Mouse (Mus musculus): Measurements from ENCODE around the gene Rack1. TPM values are rescaled to one million over a fixed set of nuclear protein-coding genes. Genes with fewer than 3 reads are reported as not detected.
"Not testable (repeated sequence)": the region's sequence is repeated elsewhere in the genome, so short reads cannot be mapped to it uniquely, and the experiment has no call there.

Rack1 gene
- polyA plus RNA-seq, 1 experiment from 2014 or later, result 349 TPM

DNA sequence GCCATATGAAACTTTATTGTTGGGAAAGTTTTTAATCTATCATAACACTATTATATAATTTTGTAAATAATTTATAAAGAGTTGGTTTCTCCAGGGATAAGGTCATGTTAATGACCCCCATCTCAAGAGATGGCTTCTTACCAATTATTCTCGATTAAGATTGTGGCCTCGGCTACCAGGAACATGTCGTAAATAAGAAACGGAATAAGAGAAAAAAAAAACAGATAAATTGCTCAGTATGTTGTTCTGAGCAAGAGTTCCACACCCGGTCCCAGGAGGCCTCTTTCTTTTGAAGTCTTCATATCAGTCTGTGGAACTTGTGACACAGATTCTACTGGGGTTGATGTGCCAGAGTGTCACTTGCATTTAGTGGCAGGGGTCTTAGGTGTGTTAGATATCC is 41.1 kb downstream of the Rack1 start:
- 87% methylated on average over 5 of the region's 5 CpGs for WGBS
- Histone ChIP-seq H3K27me3 (replicated peaks; ENCODE audit: control insufficient read depth, insufficient read depth, low read length) (0 out of 2 replicates have a peak, but pooled peaks cover 2% of the 10 kb centered on the region), H3K36me3 (ENCODE audit: control insufficient read depth, insufficient read depth, low read length) (no peaks in the 10 kb centered on the region), H3K9me3 (ENCODE audit: control insufficient read depth, low read length) (no peaks in the 10 kb centered on the region), H3K4me1 (ENCODE audit: control insufficient read depth, insufficient read depth, low read depth, low read length) (peaks cover 7% of the 10 kb centered on the region), H3K9ac (ENCODE audit: low read depth, low read length) (no peak overlapping the region), H3K27ac (ENCODE audit: low read depth, low read length) (no peak overlapping the region), H3K4me2 (ENCODE audit: low read length) (no peak overlapping the region), H3K4me3 (ENCODE audit: low read length) (no peak overlapping the region)
- ATAC-seq, result no peak

DNA sequence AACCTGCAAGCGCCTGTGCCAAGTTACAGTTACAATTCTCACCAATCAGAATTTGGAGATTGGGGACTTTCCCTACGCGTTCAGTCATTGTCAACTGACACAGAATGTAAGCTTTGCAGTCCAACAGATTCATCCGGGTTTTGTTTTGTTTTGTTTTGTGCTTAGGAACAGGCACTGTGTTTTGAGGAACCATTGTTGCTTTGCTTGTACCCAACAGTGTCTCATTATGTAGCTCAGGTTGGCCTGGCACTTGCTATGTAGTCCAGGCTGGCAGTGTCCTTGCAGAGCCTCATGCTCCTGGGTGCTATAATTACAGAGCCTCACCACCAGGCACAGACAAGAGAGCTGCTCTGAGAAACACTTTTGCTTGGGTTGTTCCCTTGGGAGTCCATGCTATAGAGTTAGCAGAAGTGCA is 42.3 kb downstream of the Rack1 start:
- H3K27ac ChIP-seq (ENCODE audit: low read depth, low read length), result no peak overlapping the region
- no peaks in the 10 kb centered on the region for H3K9me3 ChIP-seq (ENCODE audit: control insufficient read depth, low read length)
- H3K9ac ChIP-seq (ENCODE audit: low read depth, low read length), result no peak overlapping the region
- H3K36me3 ChIP-seq (ENCODE audit: control insufficient read depth, insufficient read depth, low read length), result no peaks in the 10 kb centered on the region
- no peak overlapping the region for H3K4me3 ChIP-seq (ENCODE audit: low read length)
- H3K4me2 ChIP-seq (ENCODE audit: low read length), result no peak overlapping the region
- H3K4me1 ChIP-seq (ENCODE audit: control insufficient read depth, insufficient read depth, low read depth, low read length), result peaks cover 5% of the 10 kb centered on the region
- no peak for ATAC-seq
- WGBS, result 85% methylated on average over 4 of the region's 4 CpGs
- 0 out of 2 replicates have a peak, but pooled peaks cover 2% of the 10 kb centered on the region for H3K27me3 ChIP-seq (replicated peaks; ENCODE audit: control insufficient read depth, insufficient read depth, low read length)

GRCm38 (mm10) chr11:48843202-48843601 is 43.1 kb downstream of the Rack1 start:
- Histone ChIP-seq H3K27me3 (replicated peaks; ENCODE audit: control insufficient read depth, insufficient read depth, low read length) (0 out of 2 replicates have a peak, but pooled peaks cover 3% of the 10 kb centered on the region), H3K4me2 (ENCODE audit: low read length) (no peak overlapping the region), H3K9me3 (ENCODE audit: control insufficient read depth, low read length) (no peaks in the 10 kb centered on the region), H3K36me3 (ENCODE audit: control insufficient read depth, insufficient read depth, low read length) (no peaks in the 10 kb centered on the region), H3K4me1 (ENCODE audit: control insufficient read depth, insufficient read depth, low read depth, low read length) (peaks cover 5% of the 10 kb centered on the region), H3K4me3 (ENCODE audit: low read length) (no peak overlapping the region), H3K9ac (ENCODE audit: low read depth, low read length) (no peak overlapping the region), H3K27ac (ENCODE audit: low read depth, low read length) (no peak overlapping the region)
- WGBS, result 86% methylated on average over 11 of the region's 11 CpGs
- no peak for ATAC-seq

DNA sequence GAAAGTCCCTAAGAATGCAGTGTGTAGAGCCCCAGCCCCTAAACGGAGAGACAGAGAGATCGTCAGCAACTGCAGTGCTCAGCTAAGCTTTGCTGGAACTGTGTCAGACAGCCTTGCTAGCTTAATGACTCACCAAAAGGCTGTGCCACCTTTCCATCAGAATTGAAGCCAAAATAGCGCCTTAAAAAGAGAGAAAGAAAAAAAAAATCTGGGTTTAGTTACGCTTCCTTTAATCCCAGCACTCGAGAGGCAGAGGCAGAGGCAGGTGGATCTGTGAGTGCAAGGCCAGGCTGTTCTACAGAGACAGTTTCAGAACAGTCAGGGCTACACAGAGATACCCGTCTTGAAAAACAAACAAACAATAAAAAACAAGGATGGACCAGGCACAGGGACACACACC is 44.2 kb downstream of the Rack1 start:
- Histone ChIP-seq H3K36me3 (ENCODE audit: control insufficient read depth, insufficient read depth, low read length) (no peaks in the 10 kb centered on the region), H3K27ac (ENCODE audit: low read depth, low read length) (no peak overlapping the region), H3K9me3 (ENCODE audit: control insufficient read depth, low read length) (no peaks in the 10 kb centered on the region), H3K4me2 (ENCODE audit: low read length) (no peak overlapping the region), H3K9ac (ENCODE audit: low read depth, low read length) (no peak overlapping the region), H3K4me3 (ENCODE audit: low read length) (no peak overlapping the region), H3K4me1 (ENCODE audit: control insufficient read depth, insufficient read depth, low read depth, low read length) (no peaks in the 10 kb centered on the region), H3K27me3 (replicated peaks; ENCODE audit: control insufficient read depth, insufficient read depth, low read length) (peaks cover 4% of the 10 kb centered on the region; the same call in 1 of the 2 replicates)
- WGBS, result 61% methylated on average over 6 of the region's 6 CpGs
- no peak for ATAC-seq

- no peak for ATAC-seq
Measured at GRCm38 (mm10) chr11:48845244-48845815, 45.2 kb downstream of the Rack1 start.

DNA sequence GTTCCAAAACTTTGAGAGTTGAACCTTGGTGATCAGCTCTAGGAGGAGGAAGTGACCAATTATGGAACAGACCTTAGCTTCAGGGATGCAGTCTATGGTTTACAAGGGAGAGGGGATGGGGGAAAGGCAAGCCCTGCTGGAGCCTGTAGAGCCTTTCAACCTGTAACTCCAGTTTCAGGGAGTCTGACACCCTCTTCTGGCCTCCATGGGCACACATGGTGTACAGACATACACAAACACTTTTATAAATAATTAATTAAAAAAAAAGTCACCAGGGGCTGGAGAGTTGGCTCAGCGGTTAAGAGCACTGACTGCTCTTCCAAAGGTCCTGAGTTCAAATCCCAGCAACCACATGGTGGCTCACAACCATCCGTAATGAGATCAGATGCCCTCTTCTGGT is 46.2 kb downstream of the Rack1 start:
- not testable (repeated sequence) for H3K4me2 ChIP-seq (ENCODE audit: low read length)

More at GRCm38 (mm10) chr11:48845244-48845815, 45.2 kb downstream of the Rack1 start:
- 32% methylated on average over 13 of the region's 13 CpGs for WGBS
- Histone ChIP-seq H3K9ac (ENCODE audit: low read depth, low read length) (no peak overlapping the region), H3K4me1 (ENCODE audit: control insufficient read depth, insufficient read depth, low read depth, low read length) (no peaks in the 10 kb centered on the region), H3K36me3 (ENCODE audit: control insufficient read depth, insufficient read depth, low read length) (no peaks in the 10 kb centered on the region), H3K9me3 (ENCODE audit: control insufficient read depth, low read length) (no peaks in the 10 kb centered on the region), H3K4me3 (ENCODE audit: low read length) (no peak overlapping the region), H3K27me3 (replicated peaks; ENCODE audit: control insufficient read depth, insufficient read depth, low read length) (peaks cover 8% of the 10 kb centered on the region; the same call in 1 of the 2 replicates), H3K4me2 (ENCODE audit: low read length) (no peak overlapping the region), H3K27ac (ENCODE audit: low read depth, low read length) (no peak overlapping the region)

DNA sequence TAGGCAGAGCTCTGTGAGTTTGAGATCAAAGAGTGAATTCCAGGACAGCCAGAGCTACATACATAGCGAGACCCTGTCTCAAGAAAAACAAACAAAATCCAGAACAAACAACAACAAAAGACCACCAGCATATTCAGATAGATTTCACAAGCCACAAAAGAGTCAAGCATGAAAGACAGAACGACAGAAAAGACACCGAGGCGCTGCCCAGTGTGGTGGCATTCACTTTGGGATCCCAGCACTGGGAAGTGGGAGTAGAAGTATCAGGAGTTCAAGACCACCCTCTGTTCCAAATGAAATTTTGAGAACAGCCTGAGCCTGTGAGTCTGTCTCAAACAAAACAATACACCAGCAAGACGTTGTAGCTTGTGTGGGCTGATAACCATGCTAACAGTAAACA is 46.7 kb downstream of the Rack1 start:
- Histone ChIP-seq H3K4me2 (ENCODE audit: low read length) (no peak overlapping the region), H3K27ac (ENCODE audit: low read depth, low read length) (no peak overlapping the region), H3K9me3 (ENCODE audit: control insufficient read depth, low read length) (no peaks in the 10 kb centered on the region), H3K36me3 (ENCODE audit: control insufficient read depth, insufficient read depth, low read length) (no peaks in the 10 kb centered on the region), H3K4me3 (ENCODE audit: low read length) (no peak overlapping the region), H3K4me1 (ENCODE audit: control insufficient read depth, insufficient read depth, low read depth, low read length) (no peaks in the 10 kb centered on the region), H3K27me3 (replicated peaks; ENCODE audit: control insufficient read depth, insufficient read depth, low read length) (peaks cover 8% of the 10 kb centered on the region; the same call in 1 of the 2 replicates), H3K9ac (ENCODE audit: low read depth, low read length) (no peak overlapping the region)
- no peak for ATAC-seq
- 61% methylated on average over 5 of the region's 5 CpGs for WGBS

More for the DNA sequence above, 46.2 kb downstream of the Rack1 start:
- not testable (repeated sequence) for H3K9ac ChIP-seq (ENCODE audit: low read depth, low read length); H3K27ac ChIP-seq (ENCODE audit: low read depth, low read length); H3K36me3 ChIP-seq (ENCODE audit: control insufficient read depth, insufficient read depth, low read length); H3K4me1 ChIP-seq (ENCODE audit: control insufficient read depth, insufficient read depth, low read depth, low read length); H3K9me3 ChIP-seq (ENCODE audit: control insufficient read depth, low read length); ATAC-seq; H3K27me3 ChIP-seq (replicated peaks; ENCODE audit: control insufficient read depth, insufficient read depth, low read length); H3K4me3 ChIP-seq (ENCODE audit: low read length)
- 90% methylated on average over 2 of the region's 2 CpGs for WGBS

GRCm38 (mm10) chr11:48850240-48850639 is 50.1 kb downstream of the Rack1 start:
- Histone ChIP-seq H3K27me3 (replicated peaks; ENCODE audit: control insufficient read depth, insufficient read depth, low read length) (peaks cover 6% of the 10 kb centered on the region; the same call in 1 of the 2 replicates), H3K36me3 (ENCODE audit: control insufficient read depth, insufficient read depth, low read length) (no peaks in the 10 kb centered on the region), H3K9ac (ENCODE audit: low read depth, low read length) (no peak overlapping the region), H3K4me3 (ENCODE audit: low read length) (no peak overlapping the region), H3K4me2 (ENCODE audit: low read length) (no peak overlapping the region), H3K4me1 (ENCODE audit: control insufficient read depth, insufficient read depth, low read depth, low read length) (peaks cover 12% of the 10 kb centered on the region), H3K27ac (ENCODE audit: low read depth, low read length) (no peak overlapping the region), H3K9me3 (ENCODE audit: control insufficient read depth, low read length) (no peaks in the 10 kb centered on the region)
- WGBS, result 44% methylated on average over 2 of the region's 2 CpGs
- no peak for ATAC-seq

DNA sequence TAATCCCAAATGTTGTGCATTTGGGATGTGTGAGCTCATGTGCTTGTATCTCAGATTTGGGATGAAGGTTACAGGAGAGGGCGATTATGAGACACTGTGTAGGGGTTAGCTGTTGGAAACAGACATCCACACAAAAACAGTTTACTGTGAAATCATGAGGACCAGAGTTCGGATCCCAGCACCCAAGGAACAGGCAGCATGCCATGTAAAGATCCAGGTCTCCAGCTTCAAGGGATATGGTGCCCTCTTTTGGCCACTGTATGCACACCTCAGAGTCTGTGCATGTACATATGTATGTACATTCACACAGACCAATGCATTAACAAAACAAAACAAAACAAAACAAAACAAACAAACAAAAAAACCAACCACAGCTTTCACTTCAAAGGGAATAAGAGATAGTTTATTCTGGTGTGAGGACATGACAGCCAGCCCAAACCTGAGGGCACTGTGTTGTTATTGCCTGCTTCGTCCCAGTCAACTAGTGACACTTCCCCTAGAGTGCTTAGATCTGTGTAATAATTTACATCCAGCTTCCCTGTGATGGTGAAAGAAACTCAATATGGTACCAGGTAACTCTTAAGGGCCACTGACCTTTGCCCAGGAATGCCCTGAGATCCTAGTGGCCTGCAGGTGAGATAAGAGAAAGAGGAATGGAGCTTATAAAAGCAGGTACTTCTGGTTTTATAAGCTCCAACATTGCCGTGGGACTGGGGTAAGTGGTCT is 51.3 kb downstream of the Rack1 start:
- H3K9me3 ChIP-seq (ENCODE audit: control insufficient read depth, low read length), result no peaks in the 10 kb centered on the region
- WGBS, result 84% methylated on average over 4 of the region's 4 CpGs
- no peak overlapping the region for H3K27ac ChIP-seq (ENCODE audit: low read depth, low read length)
- H3K4me1 ChIP-seq (ENCODE audit: control insufficient read depth, insufficient read depth, low read depth, low read length), result peaks cover 12% of the 10 kb centered on the region
- peaks cover 6% of the 10 kb centered on the region; the same call in 1 of the 2 replicates for H3K27me3 ChIP-seq (replicated peaks; ENCODE audit: control insufficient read depth, insufficient read depth, low read length)
- ATAC-seq, result no peak
- H3K4me3 ChIP-seq (ENCODE audit: low read length), result no peak overlapping the region
- no peaks in the 10 kb centered on the region for H3K36me3 ChIP-seq (ENCODE audit: control insufficient read depth, insufficient read depth, low read length)
- no peak overlapping the region for H3K9ac ChIP-seq (ENCODE audit: low read depth, low read length)
- H3K4me2 ChIP-seq (ENCODE audit: low read length), result no peak overlapping the region

Data from hindbrain, embryonic 16.5 days (tissue).